In the genomic region with DNA sequence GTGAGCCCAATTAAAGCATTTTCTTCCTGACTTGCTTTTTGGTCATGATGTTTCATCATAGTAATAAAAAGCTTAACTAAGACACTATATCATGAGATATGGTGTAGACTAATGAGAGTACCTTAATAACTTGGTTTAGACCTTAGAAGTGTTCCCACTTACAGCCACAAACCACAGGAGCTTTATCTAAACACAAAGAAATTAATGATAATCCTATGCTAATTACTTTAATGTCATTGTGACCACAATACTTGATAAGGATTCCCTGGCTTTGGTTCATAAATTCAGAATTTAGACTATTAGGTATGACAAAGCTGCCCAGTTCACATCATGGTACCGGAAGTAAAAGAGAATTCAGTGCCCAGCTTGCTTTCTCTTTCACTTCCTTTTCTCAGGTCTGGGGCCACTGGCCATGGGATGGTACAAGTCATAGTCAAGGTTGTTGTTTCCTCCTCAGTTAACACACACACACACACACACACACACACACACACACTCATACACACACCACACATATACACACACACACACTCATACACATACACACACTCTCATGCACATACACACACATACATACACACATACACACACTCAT, we compare ENCODE assay signal across 31 mouse cellular contexts. TPM values are rescaled to one million over a fixed set of nuclear protein-coding genes. Genes with fewer than 3 reads are reported as not detected.
DNase-seq lines count a peak whose midpoint lies in the region; ATAC-seq and TF ChIP-seq lines count a peak whose summit lies in the region.
"Had no signal": no experiment of that assay in that cellular context is flagged by ENCODE, and none has a peak within 500 bp of the region (broad histone marks: within the 10 kb centered on the region; RNA-seq: fewer than 3 reads in every experiment).

No protein-coding gene starts in this region.

- H3K9me3 ChIP-seq in liver, embryonic 14.5 days (ENCODE audit: control insufficient read depth, low read length) = no peaks in the 10 kb centered on the region
- H3K9me3 ChIP-seq in liver, embryonic 12.5 days (replicated peaks) = no peaks in the 10 kb centered on the region
- no peaks in the 10 kb centered on the region for H3K9me3 ChIP-seq in hindbrain, embryonic 13.5 days
- H3K9me3 ChIP-seq: embryonic facial prominence, embryonic 12.5 days; forebrain, embryonic 12.5 days; heart, embryonic 12.5 days had no signal

- no peak for TF ChIP-seq CTCF in liver, embryonic 14.5 days (IDR thresholded peaks at IDR 0.05; ENCODE audit: low read depth)

- H3K36me3 ChIP-seq in liver, embryonic 14.5 days (replicated peaks; ENCODE audit: control insufficient read depth, insufficient read depth, low read depth) = no peaks in the 10 kb centered on the region
- H3K36me3 ChIP-seq in liver, embryonic 12.5 days = no peaks in the 10 kb centered on the region
- H3K36me3 ChIP-seq in hindbrain, embryonic 13.5 days = no peaks in the 10 kb centered on the region
- H3K36me3 ChIP-seq: embryonic facial prominence, embryonic 12.5 days; forebrain, embryonic 12.5 days; heart, embryonic 12.5 days had no signal

- ATAC-seq in liver, embryonic 14.5 days (ENCODE audit: insufficient read depth) = peak; percentile 27; the same call in 1 of the 2 replicates
- no peak for ATAC-seq in liver, embryonic 12.5 days
- ATAC-seq in granulocyte monocyte progenitor cell, adult 5-6 weeks (replicated peaks; ENCODE audit: poor library complexity, severe bottlenecking) = peak; percentile 85
- peak; percentile 90 for ATAC-seq in monocyte, adult 5-6 weeks (replicated peaks; ENCODE audit: insufficient number of reproducible peaks, low FRiP score, low TSS enrichment, poor library complexity, severe bottlenecking)
- ATAC-seq in hindbrain, embryonic 13.5 days (ENCODE audit: low FRiP score) = no peak
- ATAC-seq: CD4-positive, CD25-positive, alpha-beta regulatory T cell, adult 4 months; inflammation-experienced regulatory T-cells, adult 6 months; lung, postnatal 0 days; Patski had no signal

- H3K27me3 ChIP-seq in liver, embryonic 14.5 days (ENCODE audit: control insufficient read depth, insufficient read depth, low read length) = no peaks in the 10 kb centered on the region
- H3K27me3 ChIP-seq in liver, embryonic 12.5 days (replicated peaks) = no peaks in the 10 kb centered on the region
- H3K27me3 ChIP-seq in hindbrain, embryonic 13.5 days = no peaks in the 10 kb centered on the region
- H3K27me3 ChIP-seq: embryonic facial prominence, embryonic 12.5 days; forebrain, embryonic 12.5 days; heart, embryonic 12.5 days had no signal

- H3K4me2 ChIP-seq in liver, embryonic 14.5 days (ENCODE audit: low read depth) = no peak overlapping the region
- H3K4me2 ChIP-seq in liver, embryonic 12.5 days = no peak overlapping the region
- no peak overlapping the region for H3K4me2 ChIP-seq in hindbrain, embryonic 13.5 days
- H3K4me2 ChIP-seq: embryonic facial prominence, embryonic 12.5 days; forebrain, embryonic 12.5 days; heart, embryonic 12.5 days had no signal

- intact Hi-C loops in left cerebral cortex, postnatal 4 days (cut with DNase I) = no loop called here

- TF ChIP-seq EP300 in liver, embryonic 14.5 days (IDR thresholded peaks at IDR 0.05; ENCODE audit: low read depth) = no peak

- peaks cover 10 to 12% of the 10 kb centered on the region in 2 experiments for H3K4me1 ChIP-seq in liver, embryonic 14.5 days (replicated peaks; ENCODE audit: control insufficient read depth in 2 of 2, insufficient read depth in 2 of 2, low read length in 1 of 2)
- peaks cover 9% of the 10 kb centered on the region for H3K4me1 ChIP-seq in liver, embryonic 12.5 days
- no peaks in the 10 kb centered on the region for H3K4me1 ChIP-seq in hindbrain, embryonic 13.5 days (replicated peaks)
- H3K4me1 ChIP-seq: embryonic facial prominence, embryonic 12.5 days; heart, embryonic 12.5 days had no signal

- no peak overlapping the region for H3K27ac ChIP-seq in liver, embryonic 14.5 days
- no peak overlapping the region for H3K27ac ChIP-seq in liver, embryonic 12.5 days
- H3K27ac ChIP-seq in hindbrain, embryonic 13.5 days = no peak overlapping the region
- H3K27ac ChIP-seq: embryonic facial prominence, embryonic 12.5 days; forebrain, embryonic 12.5 days had no signal

- H3K4me3 ChIP-seq in liver, embryonic 14.5 days (ENCODE audit: insufficient read depth in 1 of 2, low read depth in 2 of 2, low read length in 2 of 2) = no peak overlapping the region
- no peak overlapping the region for H3K4me3 ChIP-seq in liver, embryonic 12.5 days
- no peak overlapping the region for H3K4me3 ChIP-seq in hindbrain, embryonic 13.5 days
- H3K4me3 ChIP-seq: embryonic facial prominence, embryonic 12.5 days; forebrain, embryonic 12.5 days; heart, embryonic 12.5 days had no signal

- H3K9ac ChIP-seq in liver, embryonic 14.5 days (replicated peaks) = no peak overlapping the region
- H3K9ac ChIP-seq in liver, embryonic 12.5 days = no peak overlapping the region
- no peak overlapping the region for H3K9ac ChIP-seq in hindbrain, embryonic 13.5 days
- H3K9ac ChIP-seq: embryonic facial prominence, embryonic 12.5 days; forebrain, embryonic 12.5 days; heart, embryonic 12.5 days had no signal

- DNase-seq in liver, embryonic 14.5 days (ENCODE audit: low read depth in 3 of 3, low spot score in 3 of 3) = no peak
- DNase-seq in A20 (ENCODE audit: low read depth, low spot score) = peak; percentile 80
- DNase-seq in right cerebral cortex, postnatal 25 days = no peak
- DNase-seq in left cerebral cortex, postnatal 4 days = no peak
- DNase-seq: adrenal gland, adult 2 months; cerebellum, adult 11-12 months; cerebellum, postnatal 10 days; heart, postnatal 14 days; kidney, adult 18-20 months; layer of hippocampus, adult 9-11 months; thymus, adult 18-20 months; thymus, postnatal 4 days had no signal

- 93% methylated on average over 1 of the region's 1 CpGs for WGBS in liver, embryonic 14.5 days (ENCODE audit: insufficient replicate concordance)
- 88% methylated on average over 1 of the region's 1 CpGs for WGBS in liver, embryonic 12.5 days (ENCODE audit: insufficient replicate concordance)
- WGBS in hindbrain, embryonic 13.5 days = 79% methylated on average over 1 of the region's 1 CpGs

RNA-seq across cellular contexts. Expression of a gene that starts 10.4 kb away (rescaled TPM):
- 5.2 and 10.5 TPM in 2 replicates for polyA plus RNA-seq in liver, embryonic 14.5 days (2012; rRNA removed)
- 23.0 and 24.9 TPM in 2 replicates for polyA plus RNA-seq in liver, embryonic 14.5 days (2014; fragmentation: Nextera tagmentation; extraction: Ambion mirVana)
- 26.5 and 26.7 TPM in 2 replicates for polyA plus RNA-seq in liver, embryonic 12.5 days (2016; fragmentation: Nextera tagmentation; extraction: Ambion mirVana)
- total RNA-seq in granulocyte monocyte progenitor cell, adult 5-6 weeks (2014; fragmentation: Nextera tagmentation) = 21.2 and 40.8 TPM in 2 replicates
- 36.9 and 40.5 TPM in 2 replicates for total RNA-seq in granulocyte monocyte progenitor cell, adult 5-6 weeks (2017)
- 47.2 to 74.0 TPM (median 63.8 TPM) in 3 replicates for total RNA-seq in monocyte, adult 5-6 weeks (2017)
- 3.9 and 5.0 TPM in 2 replicates for polyA plus RNA-seq in hindbrain, embryonic 13.5 days (2015; fragmentation: Nextera tagmentation; extraction: Ambion mirVana)
- 1 to 10 TPM; 2.5 to 4.5 TPM for total RNA-seq in left cerebral cortex, postnatal 4 days (2021)

RNA-seq across cellular contexts. Expression of a gene that starts 11.1 kb away (rescaled TPM):
- not detected in 2 replicates for polyA plus RNA-seq in liver, embryonic 14.5 days (2012; rRNA removed)
- polyA plus RNA-seq in liver, embryonic 14.5 days (2014; fragmentation: Nextera tagmentation; extraction: Ambion mirVana) = 0.25 TPM in 1 of 2 replicates, not detected in the other
- polyA plus RNA-seq in liver, embryonic 12.5 days (2016; fragmentation: Nextera tagmentation; extraction: Ambion mirVana) = 0.25 TPM in 1 of 2 replicates, not detected in the other
- total RNA-seq in granulocyte monocyte progenitor cell, adult 5-6 weeks (2014; fragmentation: Nextera tagmentation) = not detected in 2 replicates
- total RNA-seq in granulocyte monocyte progenitor cell, adult 5-6 weeks (2017) = not detected in 2 replicates
- total RNA-seq in monocyte, adult 5-6 weeks (2017) = not detected in 3 replicates
- polyA plus RNA-seq in hindbrain, embryonic 13.5 days (2015; fragmentation: Nextera tagmentation; extraction: Ambion mirVana) = not detected in 2 replicates
- total RNA-seq in left cerebral cortex, postnatal 4 days (2021) = not detected
- total RNA-seq: adrenal gland, adult 2 months; ES-E14; gastrocnemius, adult 18-20 months; gastrocnemius, postnatal 4 days; heart, postnatal 14 days; left cerebral cortex, adult 18-20 months; left cerebral cortex, postnatal 25 days; midbrain, postnatal 0 days had no signal
- polyA plus RNA-seq: adrenal gland, adult 2 months; CD4-positive, CD25-positive, alpha-beta regulatory T cell, adult 4 months; forebrain, embryonic 12.5 days; heart, embryonic 12.5 days; inflammation-experienced regulatory T-cells, adult 6 months; large intestine, adult 2 months; limb, embryonic 14.5 days; midbrain, postnatal 0 days; Patski had no signal

Comparison
In these comparisons a context has a peak if more than half of its experiments do, and no peak if none do; other contexts are left out.
1. ATAC-seq: peak in liver, embryonic 14.5 days (single experiment), granulocyte monocyte progenitor cell, adult 5-6 weeks (single experiment) and monocyte, adult 5-6 weeks (single experiment); none in liver, embryonic 12.5 days (single experiment) and hindbrain, embryonic 13.5 days (single experiment).